Mouse (Mus musculus): ENCODE measurements around the gene Gcnt4.
"Not testable (repeated sequence)": the region's sequence is repeated elsewhere in the genome, so short reads cannot be mapped to it uniquely, and the experiment has no call there.

Gene Gcnt4

DNA sequence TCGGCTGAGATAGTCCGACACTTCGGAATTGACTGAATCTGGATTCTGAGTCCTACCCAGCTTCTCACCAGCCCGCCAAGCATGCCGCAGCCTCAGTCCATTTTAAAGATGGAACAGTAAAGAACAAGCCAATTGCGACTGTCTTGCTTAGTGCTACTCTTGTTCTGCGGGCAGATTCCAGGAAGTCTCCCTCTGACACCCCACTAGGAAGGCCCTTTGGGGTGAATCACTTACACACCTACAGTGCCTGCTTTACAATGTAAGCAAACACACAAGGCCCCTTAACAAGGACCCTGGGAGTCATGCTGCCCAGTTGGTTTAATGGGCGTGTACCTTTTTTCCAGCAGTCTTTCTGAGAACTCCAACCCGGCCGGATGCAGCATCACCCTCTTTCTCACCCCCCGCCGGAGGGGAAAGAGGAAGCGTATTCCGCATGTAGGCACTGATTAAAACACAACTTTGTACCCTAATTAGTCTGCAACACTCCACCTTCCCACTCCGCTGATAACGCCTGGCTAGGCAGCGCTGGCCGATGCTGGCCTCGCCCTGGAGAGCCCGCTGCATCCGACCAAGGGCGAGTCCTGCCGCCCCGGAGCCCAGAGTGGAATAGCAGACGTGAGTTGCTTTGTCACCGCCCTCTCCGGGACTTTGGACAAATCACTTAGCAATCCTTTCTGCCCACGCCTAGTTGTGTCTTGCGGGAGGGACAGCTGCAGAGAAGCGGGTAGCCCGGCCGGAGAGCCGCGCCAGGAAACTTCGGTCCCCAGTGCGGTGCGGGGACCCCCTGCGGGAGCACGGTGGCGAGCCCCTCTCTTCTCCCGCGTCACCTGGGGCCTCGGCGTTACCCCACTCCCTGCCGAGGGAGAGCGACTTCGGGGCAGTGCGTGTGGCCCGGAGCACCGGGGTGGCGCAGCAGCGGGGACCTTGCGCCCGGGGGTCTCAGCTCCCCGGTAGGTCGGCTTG is at the start of gene Gcnt4:
Gcnt4 (plus strand) TSS at position 691 of the 963 bp plus-strand sequence.
- DNase-seq = no peak

DNA sequence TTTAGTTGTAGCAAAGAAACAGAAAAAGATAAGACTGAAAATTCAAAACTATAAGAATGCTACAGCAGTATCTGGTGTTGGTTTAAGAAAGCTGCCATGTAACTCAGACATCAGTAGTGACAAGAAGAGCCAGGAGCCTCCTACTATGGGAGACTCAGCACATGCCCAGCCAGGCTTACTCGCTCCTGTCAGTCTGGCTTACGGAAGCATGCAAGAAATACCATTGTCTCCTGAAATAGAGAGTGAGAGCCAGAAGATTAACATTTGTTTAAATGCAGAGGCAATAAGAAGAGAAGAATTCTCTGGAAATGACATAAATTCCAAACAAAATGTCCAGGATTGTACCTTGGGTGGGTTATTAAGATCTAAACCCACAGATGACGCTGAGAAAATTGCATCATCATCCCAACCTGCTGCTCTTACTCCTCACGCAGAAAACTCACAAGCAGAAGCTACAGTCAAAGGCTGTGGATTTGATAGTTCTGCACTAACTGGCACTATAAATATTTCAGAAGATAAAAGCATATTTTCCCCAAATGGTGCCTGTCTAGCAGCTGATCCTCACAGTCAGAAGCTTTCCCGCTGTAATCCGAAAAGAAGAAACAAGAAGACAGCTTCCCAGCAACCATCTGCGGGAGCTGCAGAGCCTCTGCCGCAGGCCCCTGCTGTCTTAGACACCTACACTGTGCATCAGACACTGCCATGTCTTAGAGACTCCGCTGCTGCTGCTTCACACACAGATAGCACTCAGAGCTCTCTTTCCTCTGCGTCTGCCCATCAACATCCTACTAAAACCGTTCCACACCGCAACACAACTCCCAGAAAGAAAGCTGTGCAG is 46.0 kb upstream of the Gcnt4 start:
- DNase-seq = no peak

DNA sequence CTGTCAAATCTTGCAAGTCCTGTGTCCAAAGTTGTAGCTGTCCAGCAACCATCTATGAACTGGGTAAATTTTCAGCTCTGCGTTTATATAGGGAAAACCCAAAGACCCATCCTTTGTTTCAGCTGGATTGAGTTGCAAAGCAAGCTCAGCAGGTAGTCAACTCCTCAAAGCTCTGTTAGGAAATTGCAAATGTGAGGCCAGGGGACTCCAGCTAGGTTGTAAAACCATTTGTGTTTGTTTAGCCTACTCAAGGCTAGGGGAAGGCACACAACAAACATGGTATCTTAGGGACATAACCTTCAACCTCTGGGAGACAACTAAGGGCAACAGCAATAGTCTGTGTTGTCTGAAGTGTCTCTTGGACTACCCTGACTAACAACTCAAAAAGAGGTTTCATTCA is 40.0 kb upstream of the Gcnt4 start:
- no peak for DNase-seq

DNA sequence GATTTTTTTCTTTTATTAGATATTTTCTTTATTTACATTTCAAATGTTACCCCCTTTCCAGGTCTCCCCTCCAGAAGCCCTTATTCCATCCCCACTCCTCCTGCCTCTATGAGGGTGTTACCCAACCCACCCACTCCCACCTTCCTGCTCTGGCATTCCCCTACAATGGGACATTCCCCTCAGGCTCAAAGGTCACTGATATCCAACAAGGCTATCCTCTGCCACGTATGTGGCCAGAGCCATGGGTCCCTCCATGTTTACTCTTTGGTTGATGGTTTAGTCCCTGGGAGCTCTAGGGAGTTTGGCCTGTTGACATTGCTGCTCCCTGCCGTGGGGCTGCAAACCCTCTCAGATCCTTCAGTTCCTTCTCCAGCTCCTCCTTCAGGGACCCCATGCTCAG is 34.5 kb upstream of the Gcnt4 start:
- DNase-seq = no peak

DNA sequence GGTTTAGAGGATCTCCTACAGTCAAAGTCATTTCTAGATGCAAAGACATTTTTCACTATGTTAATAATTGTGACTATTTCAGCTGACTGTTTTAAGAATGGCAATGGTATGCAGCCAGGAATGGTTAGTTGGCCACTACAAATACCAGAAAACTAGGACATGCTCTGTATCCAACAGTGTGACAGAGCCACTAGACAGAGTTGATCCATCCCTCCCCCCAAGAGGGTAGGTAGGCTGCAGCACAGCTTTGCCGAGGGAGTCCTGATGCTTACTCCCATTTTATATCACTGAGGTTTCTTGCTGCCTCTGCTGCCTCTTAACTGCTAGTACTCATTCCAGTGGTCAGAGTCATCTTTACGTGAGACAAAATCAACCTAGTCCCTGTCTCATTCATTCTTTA is 29.3 kb upstream of the Gcnt4 start:
- DNase-seq = no peak

DNA sequence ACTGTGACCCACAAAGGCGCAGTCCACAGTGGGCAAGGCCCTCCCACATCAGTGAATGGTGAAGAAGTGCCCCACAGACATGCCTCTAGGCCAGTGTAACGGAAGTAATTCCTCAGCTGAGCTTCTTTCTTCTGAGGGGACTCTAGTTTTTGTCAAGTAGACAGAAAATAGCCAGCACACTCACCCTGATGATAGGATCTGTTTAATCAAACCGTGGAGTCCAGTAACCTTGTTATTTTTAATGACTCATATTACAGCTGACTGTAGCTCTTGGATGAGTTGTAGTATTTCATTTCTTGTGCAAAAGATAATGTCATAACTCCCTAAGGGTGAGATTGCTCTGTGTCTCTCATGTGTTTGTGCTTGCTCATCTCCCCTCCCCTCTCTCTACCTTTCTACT is 17.8 kb upstream of the Gcnt4 start:
- no peak for DNase-seq

DNA sequence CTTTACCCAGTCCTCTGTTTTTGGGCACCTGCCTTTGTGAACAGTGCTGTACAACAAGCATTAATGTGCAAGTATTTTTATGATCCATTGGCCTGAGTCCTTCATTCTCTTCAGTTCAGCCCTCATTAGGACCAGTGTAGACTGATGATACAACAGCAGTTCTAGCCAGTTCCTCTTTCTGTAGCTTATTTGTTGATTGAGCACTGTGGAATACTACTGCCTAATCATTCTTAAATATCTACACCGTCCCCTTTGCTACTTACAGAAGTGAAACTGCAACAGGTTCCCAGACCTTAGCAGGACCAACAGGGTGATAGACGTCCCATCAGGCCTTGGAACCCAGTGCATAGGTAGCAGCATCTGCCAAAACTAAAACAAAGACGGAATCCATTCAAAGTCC is 13.3 kb upstream of the Gcnt4 start:
- no peak for DNase-seq

DNA sequence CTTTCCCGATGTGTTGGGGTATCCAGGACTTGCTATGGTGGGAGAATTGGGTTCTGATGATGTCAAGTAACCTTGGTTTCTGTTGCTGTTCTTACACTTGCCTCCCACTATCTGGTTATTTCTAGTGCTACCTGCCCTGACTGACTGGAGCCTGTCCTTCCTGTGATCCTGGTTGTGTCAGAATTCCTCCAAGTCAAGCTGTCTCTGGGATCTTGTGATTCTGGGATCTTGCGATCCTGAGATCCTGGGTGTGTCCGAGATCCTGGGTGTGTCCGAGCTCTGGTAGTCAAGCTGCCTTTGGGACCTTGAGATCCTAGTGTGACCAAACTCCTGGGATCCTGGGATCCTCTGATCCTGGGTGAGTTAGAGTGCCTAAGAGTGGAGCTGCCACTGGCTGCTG is 1.4 kb upstream of the Gcnt4 start:
- DNase-seq = not testable (repeated sequence)

DNA sequence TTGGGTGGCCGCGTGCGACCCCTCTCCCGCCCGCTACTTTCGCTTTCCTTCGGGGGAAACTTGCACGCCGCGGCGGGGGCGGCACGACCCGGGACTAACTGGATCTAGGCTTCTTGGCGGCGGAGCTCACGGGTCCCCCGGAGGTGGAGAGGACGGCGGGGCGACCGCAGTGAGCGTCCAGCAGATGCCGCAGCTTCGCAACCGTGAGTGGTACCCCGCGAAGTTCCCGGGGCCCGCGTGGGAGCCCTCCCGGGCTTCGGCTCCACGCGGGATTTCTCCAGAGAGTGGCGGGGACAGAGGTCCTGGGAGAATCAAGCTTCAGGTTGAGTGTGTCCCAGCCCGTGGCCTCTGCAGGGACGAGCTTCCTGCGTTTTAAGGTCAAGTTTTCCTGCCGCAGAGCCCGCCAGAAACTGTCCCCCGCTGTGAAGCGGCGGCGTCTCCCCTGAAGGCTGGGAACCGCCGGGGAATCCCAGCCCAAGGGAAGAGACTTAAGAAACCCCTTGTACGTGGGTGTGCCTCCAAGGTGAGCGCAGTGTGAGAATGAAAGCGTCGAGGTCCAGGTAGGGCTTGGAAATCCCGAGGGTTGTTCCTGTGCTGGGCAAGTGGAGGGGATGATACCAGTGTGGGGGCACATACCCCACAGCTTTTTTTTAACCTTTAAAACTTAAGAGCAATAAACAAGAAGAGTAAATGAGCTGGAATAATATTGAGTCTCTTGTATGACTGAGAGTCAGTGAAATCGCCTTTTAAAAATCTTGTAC is 676 bp downstream of the Gcnt4 start:
- DNase-seq = no peak

DNA sequence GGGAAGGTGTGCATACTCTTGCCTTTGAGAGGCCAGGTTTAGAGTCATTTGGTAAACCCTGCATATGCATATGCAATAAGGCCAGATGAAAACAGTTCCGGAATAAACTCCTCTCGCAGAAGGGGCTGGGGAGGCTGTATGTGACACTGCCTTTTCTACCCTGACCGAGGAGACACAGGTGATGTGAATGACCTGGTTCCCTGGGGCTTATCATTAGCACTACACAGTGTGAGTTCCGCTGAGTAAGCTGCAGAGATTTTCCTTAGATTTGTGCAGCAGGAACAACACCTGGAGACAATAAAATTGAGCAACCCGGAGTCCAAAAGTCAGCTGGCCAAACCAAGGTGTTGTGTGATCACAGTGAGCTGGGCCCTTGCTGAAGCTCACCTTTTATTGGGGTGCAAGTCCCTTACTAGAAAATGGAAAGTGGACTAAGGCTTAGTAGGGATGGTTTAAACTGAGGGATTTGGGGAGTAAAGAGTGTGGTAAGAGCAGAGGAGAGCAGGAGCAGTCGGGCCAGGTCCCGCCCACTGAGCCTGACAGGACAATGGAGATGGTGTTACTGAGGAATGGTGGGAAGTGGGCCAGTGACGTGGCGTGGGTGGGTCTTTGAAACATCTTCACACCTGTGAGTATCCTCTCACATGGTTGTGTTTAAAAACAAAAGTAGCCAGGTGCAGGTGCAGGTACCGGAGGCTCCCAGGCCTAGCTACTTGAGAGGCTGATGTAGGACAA is 1.7 kb downstream of the Gcnt4 start:
- no peak for DNase-seq

DNA sequence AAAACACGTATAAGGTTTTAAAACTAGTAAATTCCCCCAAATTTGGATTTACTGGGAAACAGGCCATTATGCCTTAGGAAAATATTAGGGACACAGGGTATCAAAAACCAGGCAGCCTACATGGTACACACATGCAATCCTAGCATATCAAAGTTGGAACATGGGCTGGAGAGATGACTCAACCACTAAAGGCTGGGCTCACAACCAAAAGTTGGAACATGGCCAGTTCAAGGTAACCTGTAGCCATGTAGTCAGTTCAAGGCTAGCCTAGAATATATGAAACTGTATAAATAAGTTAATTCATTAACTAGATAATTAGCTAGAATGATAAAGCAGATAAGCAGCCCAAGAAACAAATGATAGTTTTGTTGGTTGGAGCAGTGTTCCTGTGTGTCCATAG is 3.3 kb downstream of the Gcnt4 start:
- no peak for DNase-seq

DNA sequence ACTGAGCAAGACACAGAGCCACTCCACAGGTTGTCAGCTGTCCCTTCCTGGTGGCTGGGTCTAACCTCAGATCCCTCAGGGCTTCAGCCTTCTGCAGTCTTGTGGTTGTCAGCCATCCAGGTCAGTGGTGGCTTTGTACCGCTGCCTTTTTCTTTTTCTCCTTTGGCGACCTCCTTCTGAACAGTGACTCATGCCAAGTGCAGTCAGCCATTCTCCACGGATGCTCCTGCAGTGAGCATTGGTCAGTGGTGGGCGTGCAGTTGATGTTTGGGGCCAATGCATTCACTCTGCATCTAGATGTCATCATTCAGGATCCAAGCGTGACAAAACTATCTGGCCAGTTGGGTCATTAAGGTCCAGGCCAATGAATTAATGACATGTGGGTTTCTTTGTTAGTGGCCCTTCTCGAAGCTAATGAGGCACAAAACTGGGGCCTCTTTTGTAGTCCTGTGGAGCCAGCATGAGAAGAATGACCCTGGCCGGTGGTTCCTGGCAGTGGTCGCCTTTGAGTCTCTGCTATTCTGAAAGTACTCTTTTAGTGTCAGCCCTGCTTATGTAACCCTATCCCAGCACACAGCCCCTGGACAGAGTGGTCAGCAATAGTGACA is 4.0 kb downstream of the Gcnt4 start:
- no peak for DNase-seq

DNA sequence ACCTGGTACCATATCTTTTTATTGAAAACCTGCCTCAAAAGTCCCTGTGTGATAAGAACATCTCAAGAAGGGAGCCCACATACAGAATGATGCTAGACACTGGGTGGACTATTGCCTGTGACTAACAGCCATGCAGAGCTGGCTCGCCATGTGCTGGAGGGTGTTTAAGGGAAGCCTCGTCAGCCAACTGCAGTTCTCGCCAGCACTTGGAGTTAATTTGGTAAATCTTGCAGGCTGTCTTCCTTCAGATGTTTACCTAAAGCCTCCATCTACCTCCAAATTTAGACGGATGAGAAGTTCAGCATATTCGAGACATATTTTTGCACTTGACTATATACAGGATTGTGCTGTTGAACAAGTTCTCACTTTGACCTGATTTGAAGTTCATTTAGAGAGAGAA is 8.3 kb downstream of the Gcnt4 start:
- no peak for DNase-seq

DNA sequence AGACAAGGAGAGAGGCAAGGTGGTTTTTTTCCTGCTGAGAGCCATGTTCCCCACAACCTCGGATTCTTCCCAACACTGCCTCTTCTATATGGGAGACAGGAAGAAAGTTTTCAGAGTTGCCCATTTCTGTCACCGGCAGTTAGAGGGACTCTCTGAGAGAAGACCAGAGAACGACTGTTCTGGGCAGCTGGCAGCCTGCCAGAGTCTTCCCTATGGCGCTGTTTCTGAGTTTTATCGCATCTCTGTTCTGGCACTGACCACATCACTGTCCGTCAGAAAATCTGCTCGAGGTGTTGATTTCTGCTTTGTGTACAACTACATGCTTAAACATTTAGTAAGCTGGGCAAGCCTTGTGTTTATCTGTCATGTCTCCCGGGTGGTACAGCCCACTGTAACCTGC is 8.9 kb downstream of the Gcnt4 start:
- DNase-seq = no peak

DNA sequence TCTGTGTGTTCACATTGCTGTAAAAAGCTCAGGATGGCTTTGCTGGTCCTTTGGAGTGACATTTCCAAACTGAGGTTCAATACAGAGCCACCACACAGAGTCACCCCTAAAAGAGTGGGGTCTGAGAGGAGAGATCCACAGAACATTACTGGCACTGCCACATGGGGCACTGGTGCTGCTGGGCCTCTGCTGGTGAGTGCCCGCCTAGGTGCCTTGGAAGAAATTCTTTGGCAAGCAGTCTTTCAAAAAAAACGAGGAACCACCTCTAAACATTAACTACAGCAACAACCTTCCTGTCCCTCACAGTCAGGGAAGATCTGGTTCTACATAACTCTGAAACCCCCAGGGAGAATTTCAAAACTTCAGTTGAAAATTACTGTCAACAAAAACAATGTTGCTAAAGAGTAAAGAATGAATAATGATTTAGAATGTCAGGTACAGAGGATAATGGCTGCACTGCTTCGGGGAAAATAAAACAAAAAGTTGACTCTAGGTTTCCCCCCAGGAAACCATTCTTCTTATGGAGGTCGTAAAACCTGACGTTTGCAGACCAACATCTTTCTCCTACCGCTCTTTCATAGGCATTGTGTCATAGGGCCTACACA is 11.8 kb downstream of the Gcnt4 start:
- DNase-seq = no peak

DNA sequence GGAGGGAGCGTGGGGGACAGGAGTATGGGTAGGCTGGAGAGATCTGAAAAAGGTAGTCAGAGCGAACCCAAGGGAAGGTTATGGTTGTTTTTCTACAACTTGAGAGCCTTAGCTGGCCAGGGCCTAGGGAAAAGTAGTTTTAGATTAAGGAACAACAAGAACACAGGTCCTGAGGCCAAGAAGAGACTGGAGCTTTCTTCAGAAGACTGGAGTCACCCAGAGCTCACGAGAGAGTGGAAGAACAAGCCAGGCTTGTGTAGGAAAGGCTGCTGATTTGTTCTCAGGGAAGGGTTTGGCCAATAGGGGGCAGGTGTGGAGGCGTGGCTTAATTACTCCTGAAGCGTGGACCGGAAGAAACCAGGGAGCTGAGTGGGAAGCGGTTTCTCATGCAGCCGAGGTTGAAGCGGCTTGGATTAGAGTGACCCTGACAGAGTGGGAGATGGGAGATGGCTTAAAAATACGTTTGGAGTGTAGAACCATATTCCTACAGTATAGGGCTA is 12.6 kb downstream of the Gcnt4 start:
- no peak for DNase-seq

DNA sequence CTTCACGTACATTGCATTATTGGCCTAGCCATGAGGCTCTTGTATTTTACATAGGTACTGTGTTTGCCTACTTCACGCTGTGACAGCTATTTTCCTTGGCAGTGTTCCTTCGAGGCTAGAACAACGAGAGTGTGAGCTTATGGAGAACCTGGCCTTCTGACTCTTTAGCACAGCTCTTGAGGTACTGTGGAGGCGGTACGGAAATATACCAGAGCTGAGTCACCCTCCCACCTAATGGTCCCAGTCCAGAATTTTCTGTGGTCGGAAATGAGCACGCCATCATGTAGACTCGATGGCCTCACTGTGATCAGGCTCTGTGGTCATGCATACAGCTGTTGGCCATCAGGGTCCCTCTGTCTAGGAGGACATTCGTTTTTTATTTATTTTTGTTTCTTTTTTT is 15.2 kb downstream of the Gcnt4 start:
- no peak for DNase-seq

DNA sequence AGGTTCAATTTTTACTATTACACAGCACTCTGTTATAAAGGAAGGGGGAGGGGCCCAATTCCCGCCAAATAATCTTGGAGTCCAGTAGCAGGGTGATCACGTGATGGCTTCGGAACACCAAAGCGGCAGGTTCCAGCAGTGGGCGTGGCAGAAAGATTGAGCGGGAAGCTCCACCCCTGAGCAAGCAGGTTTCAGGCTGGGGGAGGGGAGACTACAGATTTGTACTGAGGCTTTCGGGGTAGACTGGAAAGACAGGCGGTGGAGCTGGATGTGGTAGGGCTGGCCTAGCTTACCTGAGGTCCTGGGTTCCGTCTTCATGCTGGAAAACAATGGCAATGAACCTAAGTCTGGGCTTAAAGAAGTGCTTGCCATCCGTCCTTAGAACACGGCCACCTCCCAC is 17.0 kb downstream of the Gcnt4 start:
- not testable (repeated sequence) for DNase-seq

DNA sequence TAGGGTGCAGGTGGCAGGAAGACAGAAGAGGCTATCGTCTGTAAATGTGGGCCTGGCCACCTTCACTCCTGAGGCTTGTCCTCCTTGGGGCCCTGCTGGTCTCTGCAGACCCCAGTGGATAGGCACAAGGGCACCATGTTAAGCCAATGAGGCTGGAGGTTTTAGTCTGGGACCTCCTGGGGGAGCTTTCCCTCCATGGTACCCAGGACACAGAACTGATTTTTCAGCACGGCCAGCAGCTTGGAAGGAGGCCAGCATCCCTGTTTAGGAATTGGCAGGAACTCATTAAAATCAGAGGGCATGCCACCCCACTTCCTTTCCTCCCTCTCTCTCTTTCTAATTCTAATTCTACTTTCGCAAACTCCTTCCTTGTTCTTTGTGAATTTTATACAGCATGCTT is 19.1 kb downstream of the Gcnt4 start:
- peak; percentile 14 to 17 for DNase-seq

DNA sequence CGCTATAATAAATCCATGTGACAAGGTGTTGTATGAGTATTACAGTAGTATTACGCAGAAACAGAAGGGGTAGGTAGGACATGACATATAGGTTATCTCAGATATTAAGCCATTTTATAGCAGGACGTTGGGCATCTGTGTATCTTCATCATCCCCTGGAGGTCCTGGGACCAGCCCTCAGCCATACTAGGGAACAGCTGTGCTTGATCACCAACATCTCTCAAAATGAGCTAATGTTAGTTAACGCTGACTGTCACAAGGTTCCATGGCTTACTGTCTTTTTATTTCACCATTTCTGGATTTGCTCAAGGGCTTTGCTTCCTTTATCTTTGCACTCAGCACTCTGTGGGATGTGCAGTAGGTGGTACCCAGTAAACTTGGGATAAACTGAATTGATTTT is 21.3 kb downstream of the Gcnt4 start:
- no peak for DNase-seq

DNA sequence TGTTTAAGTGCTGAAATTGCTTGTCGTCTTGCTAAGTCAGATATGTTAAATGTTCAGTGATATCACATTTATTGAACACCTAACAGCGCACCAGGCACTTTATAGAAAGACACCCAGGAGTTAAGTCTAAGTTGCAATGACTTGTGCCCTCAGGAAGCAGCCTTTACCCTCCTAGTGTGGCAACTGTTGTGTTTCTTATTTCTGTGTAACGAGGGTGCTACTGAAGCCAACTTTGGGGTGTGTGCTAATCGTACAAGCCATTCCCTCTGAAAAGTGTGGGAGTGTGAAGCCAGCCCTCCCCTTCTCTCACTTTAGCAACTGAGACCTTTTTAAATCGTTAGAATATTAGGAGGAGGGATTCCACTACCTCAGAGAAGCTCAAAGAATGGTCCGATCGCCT is 23.2 kb downstream of the Gcnt4 start:
- DNase-seq = no peak
